In genomic region chr5:10414019-10414418, GRCm38 (mm10) we compare ENCODE assay signal across 29 mouse cellular contexts.
"Had no signal": no experiment of that assay in that cellular context is flagged by ENCODE, and none has a peak within 500 bp of the region (broad histone marks: within the 10 kb centered on the region; RNA-seq: fewer than 3 reads in every experiment).

No protein-coding gene starts in this region.

- H3K4me3 ChIP-seq: limb, embryonic 10.5 days; limb, embryonic 12.5 days; limb, embryonic 13.5 days; limb, embryonic 15.5 days; liver, embryonic 12.5 days; liver, embryonic 13.5 days; liver, embryonic 15.5 days; lung, embryonic 15.5 days; megakaryocyte, embryonic 14.5 days; midbrain, embryonic 10.5 days; midbrain, embryonic 12.5 days; midbrain, embryonic 13.5 days; midbrain, embryonic 15.5 days; myocyte had no signal

- DNase-seq: left cerebral cortex, postnatal 4 days; liver; liver, embryonic 13.5 days; liver, postnatal 0 days; lung, adult 18-20 months; lung, adult 2 months; lung, embryonic 14.5 days; lung, postnatal 10 days; lung, postnatal 14 days; lung, postnatal 36 days; lung, postnatal 4 days; midbrain, embryonic 14.5 days had no signal

- ATAC-seq: liver, embryonic 12.5 days; liver, postnatal 0 days; lung, postnatal 0 days; midbrain, embryonic 13.5 days; midbrain, embryonic 15.5 days; midbrain, embryonic 16.5 days had no signal

- H3K27ac ChIP-seq: limb, embryonic 10.5 days; limb, embryonic 12.5 days; limb, embryonic 13.5 days; limb, embryonic 15.5 days; liver, embryonic 12.5 days; liver, embryonic 13.5 days; liver, embryonic 14.5 days; liver, embryonic 15.5 days; lung, embryonic 15.5 days; macrophage; midbrain, embryonic 10.5 days; midbrain, embryonic 12.5 days; midbrain, embryonic 13.5 days; midbrain, embryonic 15.5 days had no signal

- H3K36me3 ChIP-seq: limb, embryonic 10.5 days; limb, embryonic 12.5 days; limb, embryonic 13.5 days; limb, embryonic 15.5 days; liver, embryonic 12.5 days; liver, embryonic 13.5 days; liver, embryonic 15.5 days; lung, embryonic 15.5 days; midbrain, embryonic 10.5 days; midbrain, embryonic 12.5 days; midbrain, embryonic 13.5 days; midbrain, embryonic 15.5 days had no signal

- H3K9me3 ChIP-seq: limb, embryonic 10.5 days; limb, embryonic 12.5 days; limb, embryonic 15.5 days; liver, embryonic 12.5 days; liver, embryonic 13.5 days; lung, embryonic 15.5 days; megakaryocyte, embryonic 14.5 days; midbrain, embryonic 10.5 days; midbrain, embryonic 12.5 days; midbrain, embryonic 13.5 days; midbrain, embryonic 15.5 days had no signal

- H3K27me3 ChIP-seq: limb, embryonic 12.5 days; limb, embryonic 13.5 days; limb, embryonic 15.5 days; liver, embryonic 12.5 days; liver, embryonic 13.5 days; liver, embryonic 15.5 days; lung, embryonic 15.5 days; megakaryocyte, embryonic 14.5 days; midbrain, embryonic 12.5 days; midbrain, embryonic 13.5 days; midbrain, embryonic 15.5 days had no signal

- H3K4me1 ChIP-seq: limb, embryonic 10.5 days; limb, embryonic 12.5 days; limb, embryonic 13.5 days; limb, embryonic 15.5 days; liver, embryonic 12.5 days; liver, embryonic 13.5 days; liver, embryonic 15.5 days; lung, embryonic 15.5 days; megakaryocyte, embryonic 14.5 days had no signal
